21 mouse cellular contexts compared by ENCODE assay signal in genomic region chr5:76289234-76289691, GRCm38 (mm10). TPM values are rescaled to one million over a fixed set of nuclear protein-coding genes. Genes with fewer than 3 reads are reported as not detected.
A peak's percentile ranks its signal among the peaks of the same experiment; 100 is the strongest.
DNase-seq lines count a peak whose midpoint lies in the region; ATAC-seq and TF ChIP-seq lines count a peak whose summit lies in the region.
"Had no signal": no experiment of that assay in that cellular context is flagged by ENCODE, and none has a peak within 500 bp of the region (broad histone marks: within the 10 kb centered on the region; RNA-seq: fewer than 3 reads in every experiment).

No protein-coding gene starts in this region.

- H3K9ac ChIP-seq in kidney, embryonic 16.5 days (replicated peaks; ENCODE audit: low read length) = no peak overlapping the region
- no peak overlapping the region for H3K9ac ChIP-seq in intestine, embryonic 15.5 days
- no peak overlapping the region for H3K9ac ChIP-seq in stomach, postnatal 0 days (ENCODE audit: low read length)
- H3K9ac ChIP-seq: forebrain, embryonic 15.5 days had no signal

- H3K36me3 ChIP-seq in kidney, adult 2 months (ENCODE audit: control insufficient read depth, insufficient read depth, low read length) = no peaks in the 10 kb centered on the region
- 0 out of 2 replicates have a peak, but pooled peaks cover 5% of the 10 kb centered on the region for H3K36me3 ChIP-seq in kidney, embryonic 16.5 days (ENCODE audit: insufficient read depth, low read length)
- no peaks in the 10 kb centered on the region for H3K36me3 ChIP-seq in intestine, embryonic 15.5 days
- H3K36me3 ChIP-seq in stomach, postnatal 0 days (ENCODE audit: control insufficient read depth, insufficient read depth, low read length) = no peaks in the 10 kb centered on the region
- H3K36me3 ChIP-seq: forebrain, embryonic 15.5 days had no signal

- peak; percentile 12 for DNase-seq in adrenal gland, adult 2 months
- DNase-seq in adrenal gland, postnatal 14 days = no peak
- peak; percentile 82 for DNase-seq in kidney, adult 2 months
- peak; percentile 28 for DNase-seq in stomach, postnatal 0 days (ENCODE audit: low spot score)
- DNase-seq in layer of hippocampus, postnatal 14 days (ENCODE audit: low spot score in 2 of 2) = no peak
- DNase-seq in left cerebral cortex, adult 11 months (ENCODE audit: low spot score) = no peak
- DNase-seq: lung, postnatal 14 days; right cerebral cortex, adult 18-20 months had no signal

- no peak for TF ChIP-seq CTCF in kidney, adult 2 months (conservative IDR thresholded peaks at IDR 0.05; ENCODE audit: insufficient read depth, insufficient read length, low read depth, low read length)
- no peak for TF ChIP-seq CTCF in stomach, postnatal 0 days (IDR thresholded peaks at IDR 0.05; ENCODE audit: low read depth)

- TF ChIP-seq EP300 in stomach, postnatal 0 days (optimal IDR thresholded peaks at IDR 0.05) = no peak

- H3K27me3 ChIP-seq in kidney, adult 2 months (replicated peaks; ENCODE audit: control insufficient read depth, insufficient read depth, low read length) = no peaks in the 10 kb centered on the region
- H3K27me3 ChIP-seq in kidney, embryonic 16.5 days (ENCODE audit: insufficient read depth, low read length) = no peaks in the 10 kb centered on the region
- H3K27me3 ChIP-seq in intestine, embryonic 15.5 days (replicated peaks) = no peaks in the 10 kb centered on the region
- no peaks in the 10 kb centered on the region for H3K27me3 ChIP-seq in stomach, postnatal 0 days (ENCODE audit: control insufficient read depth, insufficient read depth, low read length)
- H3K27me3 ChIP-seq: forebrain, embryonic 15.5 days had no signal

- no peaks in the 10 kb centered on the region for H3K9me3 ChIP-seq in kidney, embryonic 16.5 days (ENCODE audit: low read length)
- no peaks in the 10 kb centered on the region for H3K9me3 ChIP-seq in intestine, embryonic 15.5 days
- no peaks in the 10 kb centered on the region for H3K9me3 ChIP-seq in stomach, postnatal 0 days (ENCODE audit: control insufficient read depth, low read length)
- H3K9me3 ChIP-seq: forebrain, embryonic 15.5 days; G1E had no signal

- peaks cover 8% of the 10 kb centered on the region; the same call in 1 of the 2 replicates for H3K4me1 ChIP-seq in kidney, adult 2 months (ENCODE audit: control insufficient read depth, insufficient read depth, low read length)
- no peaks in the 10 kb centered on the region for H3K4me1 ChIP-seq in kidney, embryonic 16.5 days (ENCODE audit: insufficient read depth, low read length)
- H3K4me1 ChIP-seq in intestine, embryonic 15.5 days (replicated peaks) = 0 out of 2 replicates have a peak, but pooled peaks cover 3% of the 10 kb centered on the region
- no peaks in the 10 kb centered on the region for H3K4me1 ChIP-seq in stomach, postnatal 0 days (replicated peaks; ENCODE audit: control insufficient read depth, insufficient read depth)
- H3K4me1 ChIP-seq: forebrain, embryonic 15.5 days had no signal

- WGBS in kidney, adult 2 months = 38% methylated on average over 8 of the region's 8 CpGs
- WGBS in kidney, embryonic 16.5 days = 77% methylated on average over 8 of the region's 8 CpGs
- WGBS in intestine, embryonic 15.5 days = 60% methylated on average over 8 of the region's 8 CpGs
- WGBS in stomach, postnatal 0 days = 78% methylated on average over 8 of the region's 8 CpGs

- no peak for ATAC-seq in kidney, embryonic 16.5 days (ENCODE audit: low FRiP score, low TSS enrichment)
- 0 out of 2 replicates have a peak, but pooled peaks have one; percentile 34 for ATAC-seq in intestine, embryonic 15.5 days
- ATAC-seq in stomach, postnatal 0 days (ENCODE audit: low FRiP score, low TSS enrichment) = no peak
- ATAC-seq: forebrain, embryonic 15.5 days; hindbrain, postnatal 0 days had no signal

- no peak overlapping the region for H3K4me2 ChIP-seq in kidney, embryonic 16.5 days (replicated peaks; ENCODE audit: low read depth, low read length)
- H3K4me2 ChIP-seq in intestine, embryonic 15.5 days (replicated peaks) = no peak overlapping the region
- H3K4me2 ChIP-seq in stomach, postnatal 0 days (replicated peaks; ENCODE audit: low read depth) = no peak overlapping the region
- H3K4me2 ChIP-seq: forebrain, embryonic 15.5 days; liver, embryonic 11.5 days; midbrain, embryonic 11.5 days had no signal

- TF ChIP-seq POLR2A in kidney, adult 2 months (IDR thresholded peaks at IDR 0.05; ENCODE audit: low read depth, low read length) = no peak

- H3K4me3 ChIP-seq in kidney, adult 2 months (ENCODE audit: insufficient read depth, low read depth, low read length) = no peak overlapping the region
- H3K4me3 ChIP-seq in kidney, embryonic 16.5 days (ENCODE audit: low read length) = no peak overlapping the region
- no peak overlapping the region for H3K4me3 ChIP-seq in intestine, embryonic 15.5 days (replicated peaks)
- H3K4me3 ChIP-seq in stomach, postnatal 0 days (ENCODE audit: low read depth, low read length) = no peak overlapping the region
- H3K4me3 ChIP-seq: forebrain, embryonic 15.5 days; layer of hippocampus, adult 2 months had no signal

- H3K27ac ChIP-seq in kidney, adult 2 months (ENCODE audit: insufficient read depth, low read depth, low read length) = no peak overlapping the region; the same call in 1 of the 2 replicates
- H3K27ac ChIP-seq in kidney, embryonic 16.5 days (ENCODE audit: low read length) = no peak overlapping the region
- no peak overlapping the region for H3K27ac ChIP-seq in intestine, embryonic 15.5 days
- no peak overlapping the region for H3K27ac ChIP-seq in stomach, postnatal 0 days (replicated peaks)
- H3K27ac ChIP-seq: forebrain, embryonic 15.5 days; hindbrain, postnatal 0 days; layer of hippocampus, adult 2 months had no signal

RNA-seq across cellular contexts. Expression of gene Clock, which starts 15.3 kb away (rescaled TPM):
- total RNA-seq in adrenal gland, adult 2 months (2021) = 10 to 100 TPM; 38.9 to 62.9 TPM
- 10.6 and 10.9 TPM in 2 replicates for polyA plus RNA-seq in adrenal gland, adult 2 months (2012; rRNA removed)
- 45.9 and 46.9 TPM in 2 replicates for total RNA-seq in adrenal gland, postnatal 14 days (2021)
- polyA plus RNA-seq in kidney, adult 2 months (2012; rRNA removed) = 13.9 and 14.4 TPM in 2 replicates
- 9.4 and 12.3 TPM in 2 replicates for polyA plus RNA-seq in kidney, embryonic 16.5 days (2015; fragmentation: Nextera tagmentation; extraction: Ambion mirVana)
- 11.4 and 13.5 TPM in 2 replicates for polyA plus RNA-seq in intestine, embryonic 15.5 days (2015; fragmentation: Nextera tagmentation; extraction: Ambion mirVana)
- 6.6 and 6.7 TPM in 2 replicates for polyA plus RNA-seq in stomach, postnatal 0 days (2015; fragmentation: Nextera tagmentation; extraction: Ambion mirVana)
- total RNA-seq in layer of hippocampus, postnatal 14 days (2021) = 10 to 100 TPM; 47.9 to 48.5 TPM

RNA-seq across cellular contexts. Expression of gene Pdcl2, which starts 41.7 kb away (rescaled TPM):
- total RNA-seq in adrenal gland, adult 2 months (2021) = not detected
- not detected in 2 replicates for polyA plus RNA-seq in adrenal gland, adult 2 months (2012; rRNA removed)
- not detected in 2 replicates for total RNA-seq in adrenal gland, postnatal 14 days (2021)
- polyA plus RNA-seq in kidney, adult 2 months (2012; rRNA removed) = 0.08 TPM in 1 of 2 replicates, not detected in the other
- polyA plus RNA-seq in kidney, embryonic 16.5 days (2015; fragmentation: Nextera tagmentation; extraction: Ambion mirVana) = not detected in 2 replicates
- polyA plus RNA-seq in intestine, embryonic 15.5 days (2015; fragmentation: Nextera tagmentation; extraction: Ambion mirVana) = not detected in 2 replicates
- not detected in 2 replicates for polyA plus RNA-seq in stomach, postnatal 0 days (2015; fragmentation: Nextera tagmentation; extraction: Ambion mirVana)
- total RNA-seq in layer of hippocampus, postnatal 14 days (2021) = not detected
- total RNA-seq: common myeloid progenitor, adult 5-6 weeks; G1E; gastrocnemius, adult 8-10 months; heart, postnatal 25 days; hindbrain, postnatal 0 days; layer of hippocampus, adult 2 months; left cerebral cortex, postnatal 10 days had no signal
- polyA plus RNA-seq: embryonic facial prominence, embryonic 14.5 days; forebrain, embryonic 15.5 days; G1E; hindbrain, postnatal 0 days; liver, embryonic 11.5 days; midbrain, embryonic 11.5 days had no signal

Comparison
In these comparisons a context has a peak if more than half of its experiments do, and no peak if none do; other contexts are left out.
1. DNase-seq: peak in adrenal gland, adult 2 months (single experiment), kidney, adult 2 months (single experiment) and stomach, postnatal 0 days (single experiment); none in adrenal gland, postnatal 14 days (single experiment), layer of hippocampus, postnatal 14 days (0 of 2) and left cerebral cortex, adult 11 months (single experiment).